Mouse (Mus musculus) kidney, postnatal 0 days (tissue): ENCODE measurements around the gene Pbxip1. TPM values are rescaled to one million over a fixed set of nuclear protein-coding genes. Genes with fewer than 3 reads are reported as not detected.
A peak's percentile ranks its signal among the peaks of the same experiment; 100 is the strongest.

Experiments used
- ATAC-seq: fragments of 200-750 bp; cut with Nextera tagmentation; replicated peaks from 2 replicates; pipeline ENCODE4 v1.8.0; 2017; ENCODE audit warnings: low read depth, moderate number of reproducible peaks, moderate TSS enrichment, moderate library complexity; ENCODE audit not compliant: low FRiP score
- DNase-seq: peaks from one replicate; pipeline ENCODE4 v3.0.0-alpha.2; 2016; ENCODE audit warnings: low spot score
- H3K27ac ChIP-seq: fragments of 300-500 bp; sonication (generic); 2 replicates; pipeline ENCODE4 v1.5.1; 2014; ENCODE audit warnings: mild to moderate bottlenecking
- H3K27me3 ChIP-seq: fragments of 300-500 bp; sonication (generic); 2 replicates; pipeline ENCODE4 v1.6.1; 2014; ENCODE audit warnings: low read length, mixed read lengths; ENCODE audit not compliant: insufficient read depth
- H3K36me3 ChIP-seq: fragments of 300-500 bp; sonication (generic); 2 replicates; pipeline ENCODE4 v1.6.1; 2014; ENCODE audit warnings: low read length, mixed read lengths; ENCODE audit not compliant: insufficient read depth
- H3K4me1 ChIP-seq: fragments of 300-500 bp; sonication (generic); replicated peaks from 2 replicates; pipeline ENCODE4 v1.6.1; 2014; ENCODE audit warnings: antibody characterized with exemption, low read length, mixed read lengths; ENCODE audit not compliant: insufficient read depth
- H3K4me2 ChIP-seq: fragments of 300-500 bp; sonication (generic); 2 replicates; pipeline ENCODE4 v1.6.1; 2014; ENCODE audit warnings: mild to moderate bottlenecking, low read length, moderate library complexity, mixed read lengths
- H3K4me3 ChIP-seq: fragments of 300-500 bp; sonication (generic); replicated peaks from 2 replicates; pipeline ENCODE4 v1.5.1; 2014; ENCODE audit warnings: low read depth, low read length
- H3K9ac ChIP-seq: fragments of 300-500 bp; sonication (generic); 2 replicates; pipeline ENCODE4 v1.6.1; 2014; ENCODE audit warnings: low read depth, low read length
- H3K9me3 ChIP-seq: fragments of 300-500 bp; sonication (generic); replicated peaks from 2 replicates; pipeline ENCODE4 v1.6.1; 2016; ENCODE audit warnings: low read length, inconsistent platforms, mixed read lengths
- CTCF ChIP-seq: IDR thresholded peaks from 2 replicates; pipeline ENCODE4 v1.5.1; 2016; ENCODE audit warnings: antibody characterized with exemption, low read depth, mild to moderate bottlenecking, moderate library complexity
- WGBS: fragments of 180-500 bp; shearing (Covaris S2); extraction: QIAGEN DNeasy Blood & Tissue Kit; methylation state at CpG from one replicate; pipeline ENCODE4 v1.1.7; 2014; 5-methylcytosine and 5-hydroxymethylcytosine counted together
- polyA plus RNA-seq: library from polyadenylated mRNA; unstranded; fragments of >200 nt; fragmentation: Nextera tagmentation; extraction: Ambion mirVana; gene quantifications from 2 replicates; pipeline ENCODE4 v1.2.1, GENCODE M21; 2015

Gene Pbxip1
- polyA plus RNA-seq, 1 experiment from 2014 or later: 65.2 TPM

- TF ChIP-seq CTCF: no peak
- Histone ChIP-seq H3K27ac (no peak overlapping the region), H3K9me3 (no peaks in the 10 kb centered on the region), H3K4me1 (no peaks in the 10 kb centered on the region), H3K27me3 (no peaks in the 10 kb centered on the region; the same call in 1 of the 2 replicates), H3K4me3 (no peak overlapping the region), H3K9ac (no peak overlapping the region), H3K4me2 (no peak overlapping the region), H3K36me3 (no peaks in the 10 kb centered on the region)
- DNase-seq (no peak), ATAC-seq (no peak)
- WGBS: 71% methylated on average over 8 of the region's 8 CpGs
These were observed 49.6 kb downstream of the Pbxip1 start for GRCm38 (mm10) chr3:89486111-89486510.

- TF ChIP-seq CTCF: no peak
These were observed 50.6 kb downstream of the Pbxip1 start for GRCm38 (mm10) chr3:89486916-89487702.

GRCm38 (mm10) chr3:89490790-89491189, 54.3 kb downstream of the Pbxip1 start:
- no peak overlapping the region for H3K27ac ChIP-seq
- no peaks in the 10 kb centered on the region for H3K9me3 ChIP-seq
- H3K4me2 ChIP-seq: no peak overlapping the region
- H3K4me1 ChIP-seq: 0 out of 2 replicates have a peak, but pooled peaks cover 5% of the 10 kb centered on the region
- H3K36me3 ChIP-seq: no peaks in the 10 kb centered on the region
- TF ChIP-seq CTCF: peak; percentile 38; the same call in 1 of the 2 replicates
- H3K27me3 ChIP-seq: no peaks in the 10 kb centered on the region; the same call in 1 of the 2 replicates
- WGBS: 89% methylated on average over 3 of the region's 3 CpGs
- H3K4me3 ChIP-seq: no peak overlapping the region
- DNase-seq (no peak), ATAC-seq (no peak)
- no peak overlapping the region for H3K9ac ChIP-seq

More at GRCm38 (mm10) chr3:89486916-89487702, 50.6 kb downstream of the Pbxip1 start:
- Histone ChIP-seq H3K36me3 (no peaks in the 10 kb centered on the region), H3K4me2 (no peak overlapping the region), H3K9me3 (no peaks in the 10 kb centered on the region), H3K4me3 (no peak overlapping the region), H3K4me1 (no peaks in the 10 kb centered on the region), H3K9ac (no peak overlapping the region), H3K27me3 (no peaks in the 10 kb centered on the region; the same call in 1 of the 2 replicates), H3K27ac (no peak overlapping the region)
- DNase-seq (no peak), ATAC-seq (no peak)
- 54% methylated on average over 20 of the region's 20 CpGs for WGBS

GRCm38 (mm10) chr3:89491559-89491958, 55.1 kb downstream of the Pbxip1 start:
- no peaks in the 10 kb centered on the region; the same call in 1 of the 2 replicates for H3K27me3 ChIP-seq
- ATAC-seq (no peak), DNase-seq (no peak)
- WGBS: 69% methylated on average over 5 of the region's 5 CpGs
- 0 out of 2 replicates have a peak overlapping the region, but pooled peaks have one; percentile 34 for H3K27ac ChIP-seq
- 0 out of 2 replicates have a peak, but pooled peaks cover 5% of the 10 kb centered on the region for H3K4me1 ChIP-seq
- no peak overlapping the region for H3K4me3 ChIP-seq
- H3K9ac ChIP-seq: no peak overlapping the region
- no peak for TF ChIP-seq CTCF
- no peaks in the 10 kb centered on the region for H3K36me3 ChIP-seq
- no peak overlapping the region for H3K4me2 ChIP-seq
- H3K9me3 ChIP-seq: no peaks in the 10 kb centered on the region

GRCm38 (mm10) chr3:89492701-89493151, 56.2 kb downstream of the Pbxip1 start:
- TF ChIP-seq CTCF: 0 out of 2 replicates have a peak, but pooled peaks have one; percentile 5
- H3K27me3 ChIP-seq: no peaks in the 10 kb centered on the region
- H3K9me3 ChIP-seq: no peaks in the 10 kb centered on the region
- H3K4me1 ChIP-seq: 0 out of 2 replicates have a peak, but pooled peaks cover 5% of the 10 kb centered on the region
- H3K4me3 ChIP-seq: no peak overlapping the region
- H3K9ac ChIP-seq: no peak overlapping the region
- WGBS: 18% methylated on average over 8 of the region's 8 CpGs
- no peak overlapping the region for H3K4me2 ChIP-seq
- DNase-seq: peak; percentile 65
- peak; percentile 82 for ATAC-seq
- no peaks in the 10 kb centered on the region for H3K36me3 ChIP-seq
- peak overlapping the region; percentile 52 for H3K27ac ChIP-seq

GRCm38 (mm10) chr3:89494630-89495029, 58.1 kb downstream of the Pbxip1 start:
- Histone ChIP-seq H3K4me2 (no peak overlapping the region), H3K36me3 (no peaks in the 10 kb centered on the region), H3K9ac (no peak overlapping the region), H3K27ac (no peak overlapping the region), H3K9me3 (no peaks in the 10 kb centered on the region), H3K27me3 (no peaks in the 10 kb centered on the region), H3K4me3 (no peak overlapping the region), H3K4me1 (0 out of 2 replicates have a peak, but pooled peaks cover 5% of the 10 kb centered on the region)
- ATAC-seq: no peak
- peak; percentile 41; the same call in 1 of the 2 replicates for TF ChIP-seq CTCF
- DNase-seq: no peak
- WGBS: 91% methylated on average over 5 of the region's 5 CpGs
